Mouse (Mus musculus): ENCODE data around the gene Rnf126.

GRCm38 (mm10) chr10:79726090-79726489 lies 40.7 kb downstream of the Rnf126 start:
- TF ChIP-seq CTCF (IDR thresholded peaks at IDR 0.05; ENCODE audit: extremely low read depth, insufficient read depth, insufficient read length, insufficient replicate concordance) (peak; percentile 67; the same call in 1 of the 2 replicates), POLR2A (IDR thresholded peaks at IDR 0.05; ENCODE audit: low read depth, low read length) (no peak)

Data from spleen, adult 2 months (tissue).